Mouse (Mus musculus): ENCODE measurements around the gene Tdrd6.

GRCm38 (mm10) chr17:43644375-43644774 lies 14.3 kb upstream of the Tdrd6 start:
- TF ChIP-seq GATA1 (IDR thresholded peaks at IDR 0.05; ENCODE audit: low read length) = no peak
- no peak for TF ChIP-seq TAL1 (IDR thresholded peaks at IDR 0.05; ENCODE audit: low read length)

Data from erythroblast, embryonic 14.5 days (primary cell).